Mouse (Mus musculus) lung, postnatal 14 days (tissue): Measurements from ENCODE around the gene Gucy2e.

Experiments
- DNase-seq: peaks from one replicate; pipeline ENCODE4 v3.0.0; 2021

Gucy2e gene

DNA sequence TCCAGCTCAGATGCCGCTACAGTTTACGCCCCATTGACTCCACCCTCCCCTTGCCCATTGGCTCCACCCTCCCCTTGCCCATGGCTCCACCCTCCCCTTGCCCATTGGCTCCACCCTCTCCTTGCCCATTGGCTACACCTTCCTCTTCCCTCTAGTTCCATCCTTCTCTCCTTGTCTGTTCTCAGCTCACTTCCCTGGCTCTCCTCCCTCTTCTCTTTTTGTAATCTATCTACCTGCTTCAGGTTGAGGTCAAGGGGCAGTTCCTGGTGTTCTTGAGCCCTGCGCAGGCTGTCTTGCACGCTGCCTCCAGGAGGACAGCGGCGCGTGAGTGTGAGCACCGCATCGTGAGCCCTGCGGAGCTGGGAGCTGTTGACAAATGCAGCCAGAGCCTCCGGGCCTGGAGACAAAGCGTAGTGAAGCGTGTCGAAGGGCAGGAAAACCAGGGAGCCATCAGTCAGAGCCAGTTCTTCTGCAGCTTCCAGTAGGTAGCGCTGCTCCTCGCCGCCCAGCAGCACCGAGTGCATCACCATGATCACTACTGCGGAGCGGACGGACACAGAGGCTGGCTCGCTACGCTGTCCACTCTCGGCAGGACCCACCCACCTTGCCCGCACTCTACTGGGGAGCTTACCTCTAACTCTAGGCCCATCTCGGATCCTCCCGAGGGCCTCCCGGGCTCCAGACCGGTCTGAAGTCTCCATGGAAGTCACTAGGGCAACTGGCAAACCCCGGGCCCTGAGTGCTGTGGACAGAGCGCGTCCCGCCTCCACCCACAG lies 1.4 kb downstream of the Gucy2e start:
- DNase-seq: peak; percentile 70

DNA sequence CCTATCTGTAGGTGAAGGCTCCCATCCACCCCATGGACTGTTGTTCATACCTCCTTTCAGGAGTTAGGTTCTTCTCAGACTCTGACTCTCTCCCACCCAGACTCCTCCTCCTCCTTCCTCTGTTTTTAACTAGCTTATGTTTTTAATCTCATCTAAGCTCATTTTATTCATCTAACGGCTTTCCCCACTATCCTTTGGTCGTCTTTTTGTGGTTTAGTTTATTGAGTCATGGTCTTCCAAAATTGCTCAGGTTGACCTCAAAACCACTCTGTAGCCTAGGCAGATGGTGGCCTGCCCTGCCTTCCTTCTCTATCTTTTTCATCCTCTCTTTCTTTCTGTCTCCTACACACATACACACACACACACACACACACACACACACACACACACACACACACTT lies 3.7 kb downstream of the Gucy2e start:
- no peak for DNase-seq

DNA sequence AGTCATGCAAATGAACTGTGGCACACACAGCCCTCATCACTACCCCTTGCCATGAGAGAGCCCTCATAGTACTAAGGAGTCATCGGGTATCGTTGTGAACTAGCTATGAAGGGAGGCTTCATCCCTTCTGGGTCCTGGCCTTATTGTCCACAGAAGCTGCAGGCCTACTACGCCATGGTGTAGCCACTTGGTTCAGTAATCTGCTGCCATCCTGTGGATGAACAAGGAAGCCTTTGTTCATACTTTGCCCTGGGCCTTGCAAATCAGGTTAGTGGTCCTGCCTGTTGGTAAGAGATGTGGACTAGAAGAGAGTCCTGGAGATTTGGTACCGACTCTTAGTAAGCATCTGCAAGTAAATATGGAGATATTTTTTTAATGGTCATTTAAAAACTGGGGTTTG lies 6.4 kb downstream of the Gucy2e start:
- no peak for DNase-seq

DNA sequence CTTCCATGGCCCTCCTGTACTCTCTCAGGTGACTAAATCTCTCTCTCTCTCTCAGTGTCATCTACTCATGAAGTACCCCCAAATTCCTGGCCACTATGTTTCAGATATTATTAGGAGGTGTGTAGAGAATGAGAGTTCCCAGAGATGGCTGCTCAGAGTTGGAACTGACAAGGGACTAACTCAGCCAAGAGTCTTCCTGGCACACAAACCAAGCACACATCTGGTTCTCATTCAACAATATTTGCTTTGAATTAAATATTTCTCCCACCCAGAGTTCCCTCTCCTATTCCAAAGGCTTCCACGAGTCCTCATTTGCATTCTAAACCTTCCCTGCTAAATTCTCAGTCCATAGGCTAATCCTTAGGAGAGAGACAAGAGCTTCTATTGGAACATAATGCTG lies 11.1 kb downstream of the Gucy2e start:
- no peak for DNase-seq

DNA sequence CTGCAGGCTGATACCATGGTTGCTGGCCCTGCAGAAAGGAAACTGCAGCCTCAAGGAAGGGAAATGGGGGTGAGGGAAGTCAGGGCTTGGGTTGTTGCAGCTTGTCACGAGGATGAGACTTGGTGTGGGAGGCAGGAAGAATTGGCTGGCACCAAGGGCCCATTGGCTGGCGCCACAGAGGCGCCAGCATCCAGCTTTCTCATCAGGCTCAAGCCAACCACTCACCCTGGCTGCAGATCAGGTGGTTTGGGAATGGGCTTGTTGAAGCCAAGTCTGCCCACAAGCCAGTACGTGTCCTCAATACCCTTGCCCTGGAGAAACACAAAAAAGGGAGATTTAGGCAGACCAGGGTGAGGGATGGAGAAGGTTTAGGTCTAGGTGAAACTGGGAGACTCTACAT lies 13.7 kb downstream of the Gucy2e start:
- no peak for DNase-seq

DNA sequence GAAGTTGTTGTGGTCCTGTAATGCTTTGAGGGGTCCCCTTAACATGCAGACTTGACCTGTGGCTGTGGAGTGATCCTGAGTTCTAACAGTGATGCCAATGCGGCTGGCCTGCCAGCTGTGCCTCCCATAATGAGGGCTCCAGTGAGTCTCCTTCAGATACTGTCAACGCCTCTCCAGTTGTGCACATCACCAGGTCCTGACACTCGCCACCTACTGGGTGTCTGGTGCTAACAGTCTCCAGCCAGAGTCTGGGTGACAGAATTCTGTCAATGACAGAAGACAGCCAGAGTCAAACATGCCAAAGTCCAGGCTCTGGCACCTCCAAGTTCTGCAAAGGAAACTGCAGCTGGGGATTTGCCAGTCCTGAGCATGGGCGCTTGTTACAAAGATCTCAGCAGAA lies 15.8 kb downstream of the Gucy2e start:
- DNase-seq: no peak

DNA sequence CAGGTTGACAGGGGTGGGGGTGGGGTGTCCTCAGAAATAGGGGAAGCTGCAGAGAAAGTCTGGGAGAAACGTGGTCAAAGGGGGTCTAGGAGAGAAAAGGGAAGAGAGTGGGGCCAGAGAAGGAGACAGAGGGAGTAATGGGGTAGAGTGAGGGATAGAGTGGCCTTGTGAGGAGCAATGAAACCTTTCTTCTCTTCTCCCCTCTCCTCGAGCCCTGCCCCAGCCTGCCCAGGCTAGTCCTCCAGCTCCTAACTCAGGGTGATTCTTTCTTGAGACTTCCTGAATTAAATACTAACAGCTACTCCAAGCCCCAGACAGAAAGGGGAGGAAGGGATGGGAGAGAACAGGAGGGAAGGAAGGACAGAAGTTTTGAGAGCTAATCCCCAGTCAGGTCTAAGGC lies 18.2 kb downstream of the Gucy2e start:
- no peak for DNase-seq

DNA sequence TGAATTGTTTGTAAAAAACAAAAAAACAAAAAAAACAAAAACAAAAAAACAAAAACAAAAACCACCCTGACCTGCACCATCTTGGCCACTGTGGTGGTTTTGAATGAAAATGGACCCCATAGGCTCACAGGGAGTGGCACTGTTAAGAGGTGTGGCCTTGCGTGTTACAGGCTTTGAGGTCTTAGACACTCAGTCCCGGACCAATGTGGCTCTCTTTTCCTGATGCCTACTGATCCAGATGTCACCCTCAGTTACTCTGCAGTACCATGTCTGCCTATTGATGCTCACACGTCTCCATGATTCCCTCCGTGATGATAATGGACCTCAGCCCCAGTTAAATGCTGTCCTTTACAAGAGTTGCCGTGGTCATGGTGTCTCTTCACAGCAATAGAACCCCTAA lies 19.4 kb downstream of the Gucy2e start:
- DNase-seq: no peak

DNA sequence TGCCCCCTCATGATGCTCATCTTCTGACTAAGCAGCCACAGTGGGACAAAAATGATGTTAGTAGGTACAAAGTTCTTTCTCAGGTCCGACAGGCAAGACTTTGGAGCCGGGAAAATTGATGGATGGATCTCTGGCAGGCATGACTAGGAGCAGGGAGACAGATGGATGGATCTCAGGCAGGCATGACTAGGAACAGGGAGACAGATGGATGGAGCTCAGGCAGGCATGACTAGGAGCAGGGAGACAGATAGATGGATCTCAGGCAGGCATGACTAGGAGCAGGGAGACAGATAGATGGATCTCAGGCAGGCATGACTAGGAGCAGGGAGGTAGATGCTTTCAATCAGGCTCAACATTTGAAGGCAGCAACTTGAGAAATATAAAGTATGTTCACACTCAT lies 25.4 kb downstream of the Gucy2e start:
- no peak for DNase-seq

DNA sequence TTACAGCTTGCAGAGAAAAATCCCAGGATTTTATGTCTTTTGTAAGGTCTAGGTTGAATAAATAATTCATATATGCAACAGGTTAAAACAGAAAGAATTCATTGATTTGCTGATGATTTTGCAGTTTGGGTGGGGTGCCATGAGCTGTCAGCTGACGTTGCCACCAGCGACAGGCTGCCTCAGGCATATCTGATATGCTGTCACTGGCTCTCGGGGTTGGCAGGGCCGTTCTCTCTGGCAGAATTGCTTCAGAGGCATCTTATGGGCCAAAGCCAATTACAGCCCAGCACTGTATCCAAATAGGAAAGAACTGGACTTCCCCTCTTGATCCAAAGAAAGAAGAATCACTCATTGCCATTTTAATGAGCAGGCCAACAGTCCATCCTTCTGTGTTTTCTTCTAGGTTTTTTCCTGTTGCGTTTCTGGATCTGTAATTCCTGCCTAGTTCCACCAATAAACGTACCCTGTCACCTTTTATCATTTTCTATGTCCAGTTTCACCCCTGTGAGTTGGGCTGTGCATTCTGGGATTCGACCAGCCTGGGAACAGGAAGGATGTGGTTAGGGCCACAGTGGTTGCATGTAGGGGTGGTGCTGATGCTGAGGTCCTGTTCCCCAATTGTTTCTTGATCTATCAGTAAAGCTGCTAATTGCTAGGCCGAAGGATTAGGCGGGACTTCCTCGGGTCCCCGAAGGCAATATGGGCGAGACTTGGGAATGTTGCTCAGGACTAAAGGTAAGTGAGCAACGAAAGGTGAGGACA lies 34.2 kb downstream of the Gucy2e start:
- no peak for DNase-seq

DNA sequence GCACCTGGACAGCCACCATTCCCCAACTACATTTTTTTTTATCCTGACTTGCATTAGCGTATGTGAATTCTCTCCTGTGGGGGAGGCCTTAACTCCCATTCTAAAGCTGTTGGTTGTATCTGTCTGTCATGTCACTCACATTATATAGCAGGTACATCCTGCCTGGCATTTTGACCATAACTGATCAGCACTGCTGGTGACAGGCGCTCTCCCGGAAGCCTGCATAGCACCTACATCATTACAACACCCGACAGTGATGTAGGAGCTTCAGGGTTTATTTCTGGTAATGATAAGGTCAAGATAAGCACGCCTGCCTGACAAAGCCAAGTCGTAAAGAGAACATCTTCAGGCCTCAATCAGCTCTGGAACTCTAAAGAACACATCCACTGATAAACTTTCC lies 36.6 kb downstream of the Gucy2e start:
- no peak for DNase-seq

DNA sequence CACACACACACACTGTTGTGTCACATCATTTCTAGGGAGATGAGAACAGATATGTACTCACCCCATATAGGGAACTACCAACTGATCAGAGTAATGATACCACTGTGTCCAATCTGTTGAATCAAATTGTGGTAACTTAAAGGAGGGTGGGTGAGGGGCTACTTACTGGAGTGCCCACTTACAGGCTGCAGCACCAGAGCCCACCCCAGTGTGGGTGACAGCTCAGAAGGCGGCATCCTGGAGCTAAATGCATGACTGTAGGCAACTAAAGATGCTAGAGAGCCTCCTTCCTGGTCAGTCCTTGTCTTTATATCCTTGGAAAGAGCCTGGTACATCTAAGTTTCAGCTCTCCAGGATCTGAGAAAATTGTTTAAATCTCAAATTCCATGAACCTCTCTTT lies 37.6 kb downstream of the Gucy2e start:
- DNase-seq: no peak

DNA sequence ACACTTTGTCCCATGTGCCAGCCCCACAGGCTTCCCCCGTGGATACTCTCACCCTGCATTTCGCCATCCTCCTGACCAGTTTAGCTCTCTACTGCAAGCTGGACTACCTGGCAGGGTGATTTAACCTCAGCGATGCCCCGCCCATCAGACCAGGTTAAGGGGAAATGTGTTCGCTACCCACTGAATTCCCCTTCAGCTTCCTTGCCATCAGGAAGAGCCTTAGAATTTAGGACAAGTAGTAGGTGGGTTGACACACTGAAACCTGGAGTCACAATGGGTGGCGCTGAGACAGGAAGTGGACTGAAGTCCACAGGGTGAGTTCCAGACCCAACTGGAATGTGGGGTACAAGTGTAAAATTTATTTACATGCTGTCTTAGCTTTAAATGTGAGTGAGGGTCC lies 39.1 kb downstream of the Gucy2e start, which contains the start of gene Alox8:
Gene Alox8 (minus strand): TSS at position 101 of the 400 bp plus-strand sequence.
- no peak for DNase-seq

DNA sequence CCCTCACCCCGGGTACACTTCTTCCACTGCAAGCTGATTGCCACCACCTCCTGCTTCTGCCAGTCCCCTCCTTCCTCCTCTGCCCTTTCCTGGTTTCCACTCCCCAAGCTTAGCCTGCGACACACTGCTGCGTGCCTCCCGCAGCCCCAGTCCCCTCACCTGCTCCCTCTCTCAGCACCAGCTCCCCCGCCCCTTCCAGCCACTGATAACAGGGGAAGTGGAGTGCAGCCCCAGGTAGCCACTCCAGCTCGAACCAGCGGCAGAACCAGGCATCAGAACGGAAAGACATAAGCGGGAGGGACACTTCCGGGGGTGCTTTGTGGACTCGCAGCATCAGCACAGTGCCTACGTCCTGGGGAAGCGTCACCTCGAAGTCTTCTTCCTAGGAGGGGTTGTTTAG lies 39.6 kb downstream of the Gucy2e start:
- DNase-seq: no peak

DNA sequence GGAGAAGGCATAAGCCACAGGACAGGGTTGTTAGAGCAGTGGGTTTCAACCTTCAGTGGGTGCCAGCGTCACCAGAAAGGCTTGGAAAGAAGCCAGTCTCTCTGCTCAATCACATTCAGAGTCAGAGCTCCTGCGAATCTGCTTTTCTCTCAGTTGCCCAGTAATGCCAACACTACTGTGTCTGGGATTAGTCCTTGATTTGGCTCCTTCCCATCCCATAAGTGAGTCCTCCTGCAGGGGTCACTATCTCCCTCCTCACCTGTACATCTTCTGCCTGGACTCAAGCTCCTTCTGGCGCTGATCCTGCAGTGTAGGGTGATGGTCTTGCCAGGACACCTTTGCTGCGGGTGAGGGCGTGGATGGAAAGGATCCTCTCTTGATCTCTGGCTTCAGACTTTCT lies 40.1 kb downstream of the Gucy2e start:
- no peak for DNase-seq

DNA sequence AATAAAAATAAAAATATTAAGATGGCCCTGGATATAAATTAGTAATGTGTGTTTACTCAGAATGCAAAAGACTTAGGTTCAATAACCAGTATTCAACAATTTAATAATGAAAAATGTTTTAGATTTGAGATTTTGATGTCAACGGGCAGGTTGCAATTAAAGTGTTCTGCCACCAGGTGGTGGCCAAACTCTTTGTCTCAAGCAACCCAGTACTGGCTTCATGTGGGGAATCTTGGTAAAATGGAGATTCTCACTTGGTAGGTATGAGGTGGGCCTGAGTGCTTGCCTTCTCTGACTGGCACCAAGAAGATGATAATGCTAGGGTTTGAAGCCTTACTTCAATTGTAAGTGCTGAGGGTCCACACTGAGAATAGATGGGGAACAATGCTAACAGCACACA lies 44.0 kb downstream of the Gucy2e start:
- peak; percentile 34 for DNase-seq

DNA sequence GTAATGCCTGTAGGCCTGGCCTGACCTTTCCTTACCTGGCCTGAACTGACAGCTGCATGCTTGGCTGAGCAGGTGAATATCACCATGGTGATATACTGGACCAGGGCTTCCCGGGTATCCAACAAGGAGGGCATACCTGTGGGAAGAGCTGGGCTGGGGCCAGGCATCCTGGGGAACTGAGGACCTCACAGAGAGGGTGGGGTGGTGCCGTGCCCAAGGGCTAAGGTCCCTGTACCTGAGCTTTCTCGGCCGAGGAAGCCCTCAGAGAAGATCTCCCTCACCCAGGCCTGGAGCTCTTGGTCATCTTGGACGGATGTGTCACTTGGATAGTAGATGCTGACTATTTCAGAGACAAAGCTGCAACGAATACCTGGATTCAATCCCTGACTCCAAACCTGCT lies 50.9 kb downstream of the Gucy2e start:
- DNase-seq: no peak

DNA sequence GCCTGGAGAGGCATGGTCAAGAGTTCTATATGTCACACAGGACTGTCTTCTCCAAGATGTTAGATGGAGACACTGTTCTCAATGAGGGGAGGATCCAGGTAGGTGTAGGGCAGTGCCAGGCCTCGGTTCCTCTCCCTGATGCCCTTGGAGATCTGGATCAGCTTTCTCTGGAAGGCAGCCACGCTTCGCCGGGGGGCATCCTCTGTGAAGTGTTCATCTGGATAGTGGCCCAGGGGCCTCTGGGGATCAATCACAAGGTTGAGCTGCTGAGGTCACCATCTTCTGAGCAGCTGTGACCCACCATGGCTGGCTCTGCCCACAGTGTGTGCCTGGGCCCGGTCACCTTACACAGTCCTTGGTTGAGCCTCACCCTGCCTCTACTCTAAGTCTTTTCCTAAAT lies 51.8 kb downstream of the Gucy2e start:
- no peak for DNase-seq

DNA sequence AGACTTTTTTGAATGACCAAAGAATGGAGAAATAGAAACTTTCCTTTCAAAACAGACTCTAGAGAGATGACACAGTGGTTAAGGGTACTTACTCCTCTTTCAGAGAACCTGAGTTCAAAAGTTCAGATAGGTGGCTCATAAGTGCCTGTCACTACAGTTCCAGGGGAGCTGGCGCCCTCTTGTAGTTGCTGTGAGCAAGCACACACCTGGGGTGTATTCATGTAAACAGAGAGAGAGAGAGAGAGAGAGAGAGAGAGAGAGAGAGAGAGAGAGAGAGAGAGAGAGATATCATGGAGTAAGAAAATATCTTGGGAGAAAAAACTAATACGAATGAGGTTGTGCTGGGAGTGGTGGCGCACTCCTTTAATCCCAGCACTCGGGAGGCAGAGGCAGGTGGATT lies 56.7 kb downstream of the Gucy2e start:
- DNase-seq: no peak

DNA sequence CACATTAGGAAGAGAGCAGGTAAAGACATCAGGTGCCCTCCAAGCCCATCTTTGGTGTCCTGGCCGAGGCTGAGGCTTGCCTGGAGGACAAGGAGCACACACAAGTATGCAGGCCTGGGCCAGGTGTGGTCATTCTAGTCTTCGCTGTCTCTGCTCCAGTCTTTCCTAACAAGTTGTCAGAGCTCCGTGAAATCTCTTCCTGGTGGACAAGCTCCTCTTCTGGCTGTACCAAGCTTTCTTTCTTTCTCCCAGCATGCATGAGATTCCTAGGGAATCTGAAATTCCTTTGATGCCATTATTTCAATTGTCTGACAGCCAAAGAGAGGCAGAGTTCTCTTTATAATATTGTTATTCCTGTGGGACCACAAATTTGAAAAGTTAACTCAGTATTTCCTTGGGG lies 57.3 kb downstream of the Gucy2e start:
- no peak for DNase-seq

DNA sequence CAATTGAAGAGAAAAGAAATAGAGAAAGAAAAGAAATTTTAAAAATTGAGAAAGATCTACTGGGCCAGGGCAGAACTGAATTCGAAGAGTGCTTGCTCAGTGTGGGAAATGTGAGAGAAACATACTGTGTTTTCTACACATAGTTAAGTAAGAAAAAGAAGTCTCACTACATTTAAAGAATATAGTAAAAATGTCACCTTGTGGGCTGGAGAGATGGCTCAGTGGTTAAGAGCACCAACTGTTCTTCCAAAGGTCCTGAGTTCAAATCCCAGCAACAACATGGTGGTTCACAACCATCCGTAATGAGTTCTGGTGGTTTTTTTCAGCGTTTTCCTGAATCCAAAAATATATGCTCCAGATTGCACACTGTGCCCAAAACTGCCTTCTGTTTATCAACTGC lies 58.3 kb downstream of the Gucy2e start:
- DNase-seq: no peak

DNA sequence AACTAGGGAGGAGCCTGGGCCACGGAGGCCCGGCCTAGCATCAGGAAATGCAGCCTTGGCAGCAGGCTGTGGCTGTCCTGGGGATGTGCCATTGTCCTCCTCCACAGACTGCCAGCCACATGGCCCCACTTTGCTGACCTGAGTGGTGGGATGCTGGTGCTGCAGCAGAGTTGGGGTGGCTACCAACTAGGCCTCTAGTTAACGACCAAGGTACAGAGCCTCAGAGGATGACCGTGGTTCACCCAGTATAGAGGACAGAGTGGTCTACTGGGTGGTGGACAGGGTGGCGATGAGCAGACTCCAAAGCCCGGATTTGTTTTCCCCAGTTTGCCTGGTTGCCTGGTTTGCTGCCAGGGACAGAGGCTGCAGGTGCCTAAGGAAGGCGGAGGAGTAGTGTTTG lies 62.1 kb downstream of the Gucy2e start:
- no peak for DNase-seq

DNA sequence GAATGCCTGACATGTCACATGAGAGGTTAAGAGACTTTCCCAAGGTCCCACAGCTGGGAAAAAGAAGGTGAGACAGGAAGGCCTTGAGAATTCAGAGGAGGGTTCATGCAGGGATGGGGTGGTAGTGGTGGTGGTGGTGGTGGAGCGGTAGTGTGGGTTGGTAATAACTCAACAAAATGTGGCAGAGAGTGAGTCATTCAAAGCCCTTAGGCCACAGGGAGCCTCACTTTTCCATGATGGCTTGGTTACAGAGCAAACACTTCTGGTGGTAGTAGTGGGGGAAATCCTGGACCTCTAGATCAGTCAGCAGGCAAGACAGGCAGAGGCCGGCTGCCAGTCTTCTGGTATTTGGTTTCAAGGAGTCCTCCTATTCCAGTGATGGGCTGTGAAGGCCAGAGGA lies 64.2 kb downstream of the Gucy2e start:
- DNase-seq: no peak

DNA sequence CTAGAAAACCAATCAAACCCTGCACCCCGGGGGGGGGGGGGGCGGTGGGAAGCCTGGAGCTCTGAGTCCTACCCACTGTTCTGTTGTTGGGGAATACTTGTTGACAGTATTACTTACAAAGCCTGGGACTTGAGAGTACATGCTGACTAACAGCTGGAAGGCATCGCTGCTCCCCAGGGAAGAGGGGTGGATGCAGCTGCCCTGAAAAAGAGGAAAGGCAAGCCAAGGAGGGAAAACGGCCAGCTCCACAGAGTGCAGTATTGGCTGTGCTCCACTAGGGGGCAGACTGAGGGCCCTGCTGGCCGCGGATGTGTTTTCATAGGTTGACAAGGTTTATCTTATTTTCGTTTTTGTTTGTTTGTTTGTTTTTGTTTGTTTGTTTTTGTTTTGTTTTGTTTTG lies 65.2 kb downstream of the Gucy2e start:
- DNase-seq: peak; percentile 70

DNA sequence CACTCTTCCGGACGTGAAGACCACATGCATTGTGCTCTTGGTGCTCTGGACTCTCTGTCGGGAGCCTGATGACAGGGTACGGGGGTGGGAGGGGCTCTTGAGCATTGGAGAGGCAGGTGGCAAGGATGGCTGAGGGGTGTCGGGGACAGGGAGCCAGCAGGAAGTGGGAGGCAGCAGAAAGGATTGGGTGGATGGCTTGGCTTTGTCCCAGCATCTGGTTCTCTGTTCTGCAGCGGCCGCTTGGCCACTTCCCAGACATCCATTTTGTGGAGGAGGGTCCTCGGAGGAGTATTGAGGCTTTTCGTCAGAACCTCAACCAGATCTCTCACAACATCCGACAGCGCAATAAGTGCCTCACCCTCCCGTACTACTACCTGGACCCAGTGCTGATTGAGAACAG lies 67.5 kb downstream of the Gucy2e start:
- no peak for DNase-seq
